Mouse (Mus musculus) myocyte (in vitro differentiated cells): Measurements from ENCODE around the gene Hoxd8.

Experiments used
- E2F4 ChIP-seq: IDR thresholded peaks from one replicate; pipeline ENCODE4 v1.6.1; 2011; ENCODE audit warnings: mild to moderate bottlenecking, control low read depth, moderate library complexity; ENCODE audit not compliant: insufficient read depth
- MAX ChIP-seq: IDR thresholded peaks from one replicate; pipeline ENCODE4 v1.6.1; 2011; ENCODE audit warnings: low read depth, mild to moderate bottlenecking, control low read depth
- MYOD1 ChIP-seq, 3 experiments: IDR thresholded peaks; one replicate each; pipeline ENCODE4 v1.6.1; 2011; ENCODE audit warnings: control low read depth in 2 of 3, low read depth in 2 of 3, mild to moderate bottlenecking in 2 of 3, moderate library complexity in 1 of 3; ENCODE audit not compliant: insufficient read length in 2 of 3, control insufficient read depth in 1 of 3
- MYOG ChIP-seq, 3 experiments: IDR thresholded peaks; one replicate each; pipeline ENCODE4 v1.6.1; 2011; ENCODE audit warnings: control low read depth in 2 of 3, low read depth in 2 of 3, mild to moderate bottlenecking in 2 of 3; ENCODE audit not compliant: insufficient read length in 2 of 3, control insufficient read depth in 1 of 3, insufficient read depth in 1 of 3
- POLR2A ChIP-seq: IDR thresholded peaks from one replicate; pipeline ENCODE4 v1.6.1; 2011; ENCODE audit warnings: low read depth, mild to moderate bottlenecking, control low read depth, moderate library complexity; ENCODE audit not compliant: insufficient read length
- POLR2AphosphoS2 ChIP-seq: IDR thresholded peaks from one replicate; pipeline ENCODE4 v1.6.1; 2011; ENCODE audit warnings: low read depth, control low read depth; ENCODE audit not compliant: insufficient read length
- REST ChIP-seq: IDR thresholded peaks from one replicate; pipeline ENCODE4 v1.6.1; 2011; ENCODE audit warnings: mild to moderate bottlenecking, control low read depth, moderate library complexity; ENCODE audit not compliant: insufficient read depth, insufficient read length
- SRF ChIP-seq: IDR thresholded peaks from one replicate; pipeline ENCODE4 v1.6.1; 2011; ENCODE audit warnings: low read depth; ENCODE audit not compliant: control insufficient read depth, insufficient read length
- TCF12 ChIP-seq: IDR thresholded peaks from one replicate; pipeline ENCODE4 v1.6.1; 2011; ENCODE audit warnings: mild to moderate bottlenecking, control low read depth; ENCODE audit not compliant: poor library complexity, insufficient read depth, severe bottlenecking
- USF1 ChIP-seq: IDR thresholded peaks from one replicate; pipeline ENCODE4 v1.6.1; 2011; ENCODE audit warnings: low read depth, mild to moderate bottlenecking, control low read depth, moderate library complexity

GRCm38 (mm10) chr2:74741979-74742277 is 37.5 kb downstream of the Hoxd8 start:
- TF ChIP-seq POLR2A (no peak), E2F4 (no peak), TCF12 (no peak), USF1 (no peak), MYOD1 (IDR thresholded peaks at IDR 0.05; ENCODE audit: control insufficient read depth in 1 of 3, insufficient read length in 2 of 3, low read depth in 2 of 3) (no peak), REST (no peak), MAX (no peak), SRF (no peak), MYOG (IDR thresholded peaks at IDR 0.05; ENCODE audit: control insufficient read depth in 1 of 3, insufficient read depth in 1 of 3, insufficient read length in 2 of 3, low read depth in 2 of 3) (no peak), POLR2AphosphoS2 (no peak)
